Mouse (Mus musculus) C2C12 (cell line): ENCODE measurements around the gene Ripk3.

ENCODE experiments used
- CEBPB ChIP-seq: IDR thresholded peaks from one replicate; pipeline ENCODE4 v1.6.1; 2011; ENCODE audit warnings: low read depth, mild to moderate bottlenecking, control low read depth, moderate library complexity
- CTCF ChIP-seq: IDR thresholded peaks from one replicate; pipeline ENCODE4 v1.5.1; 2011; ENCODE audit not compliant: control insufficient read depth, insufficient read depth, insufficient read length
- MYOG ChIP-seq: IDR thresholded peaks from one replicate; pipeline ENCODE4 v1.6.1; 2011; ENCODE audit not compliant: control insufficient read depth, insufficient read length; ENCODE audit errors: extremely low read depth

- TF ChIP-seq CTCF (no peak), CEBPB (no peak), MYOG (no peak)
These were observed 5.3 kb upstream of the Ripk3 start for GRCm38 (mm10) chr14:55793946-55794345.
